Mouse (Mus musculus) testis, adult 2 months (tissue): ENCODE measurements around the gene Mios. TPM values are rescaled to one million over a fixed set of nuclear protein-coding genes. Genes with fewer than 3 reads are reported as not detected.
A peak's percentile ranks its signal among the peaks of the same experiment; 100 is the strongest.

Experiments used
- H3K27ac ChIP-seq: fragments of 200-500 bp; 2 replicates; pipeline ENCODE4 v1.5.1; 2012; ENCODE audit warnings: low read depth, low read length; ENCODE audit not compliant: control insufficient read depth, insufficient read depth
- H3K27me3 ChIP-seq: fragments of 200-500 bp; 2 replicates; pipeline ENCODE4 v1.6.1; 2012; ENCODE audit warnings: mild to moderate bottlenecking, low read length, moderate library complexity; ENCODE audit not compliant: control insufficient read depth, insufficient read depth
- H3K36me3 ChIP-seq: fragments of 200-500 bp; 2 replicates; pipeline ENCODE4 v1.6.1; 2012; ENCODE audit warnings: mild to moderate bottlenecking, low read length; ENCODE audit not compliant: control insufficient read depth, insufficient read depth
- H3K4me1 ChIP-seq: fragments of 200-500 bp; 2 replicates; pipeline ENCODE4 v1.6.1; 2012; ENCODE audit warnings: low read length; ENCODE audit not compliant: control insufficient read depth, insufficient read depth
- H3K4me3 ChIP-seq: fragments of 200-500 bp; 2 replicates; pipeline ENCODE4 v1.5.1; 2012; ENCODE audit warnings: low read depth, mild to moderate bottlenecking, low read length, moderate library complexity, mixed read lengths; ENCODE audit not compliant: control insufficient read depth
- CTCF ChIP-seq: fragments of 200-500 bp; IDR thresholded peaks from 2 replicates; pipeline ENCODE4 v1.5.1; 2012; ENCODE audit warnings: low read depth, mild to moderate bottlenecking, inconsistent platforms, low read length, moderate library complexity; ENCODE audit not compliant: control insufficient read depth, insufficient read depth, insufficient replicate concordance
- POLR2A ChIP-seq: fragments of 200-500 bp; IDR thresholded peaks from 2 replicates; pipeline ENCODE4 v1.6.1; 2012; ENCODE audit warnings: low read depth, mild to moderate bottlenecking, inconsistent platforms, low read length, moderate library complexity; ENCODE audit not compliant: control insufficient read depth
- polyA plus RNA-seq: library from polyadenylated mRNA; depleted of rRNA; stranded (reverse); fragments of >200 nt; gene quantifications from 2 replicates; pipeline ENCODE4 v1.2.3, GENCODE M21; 2012; rRNA removed

The Mios gene
- 6.9 and 8.1 TPM in 2 replicates for polyA plus RNA-seq

DNA sequence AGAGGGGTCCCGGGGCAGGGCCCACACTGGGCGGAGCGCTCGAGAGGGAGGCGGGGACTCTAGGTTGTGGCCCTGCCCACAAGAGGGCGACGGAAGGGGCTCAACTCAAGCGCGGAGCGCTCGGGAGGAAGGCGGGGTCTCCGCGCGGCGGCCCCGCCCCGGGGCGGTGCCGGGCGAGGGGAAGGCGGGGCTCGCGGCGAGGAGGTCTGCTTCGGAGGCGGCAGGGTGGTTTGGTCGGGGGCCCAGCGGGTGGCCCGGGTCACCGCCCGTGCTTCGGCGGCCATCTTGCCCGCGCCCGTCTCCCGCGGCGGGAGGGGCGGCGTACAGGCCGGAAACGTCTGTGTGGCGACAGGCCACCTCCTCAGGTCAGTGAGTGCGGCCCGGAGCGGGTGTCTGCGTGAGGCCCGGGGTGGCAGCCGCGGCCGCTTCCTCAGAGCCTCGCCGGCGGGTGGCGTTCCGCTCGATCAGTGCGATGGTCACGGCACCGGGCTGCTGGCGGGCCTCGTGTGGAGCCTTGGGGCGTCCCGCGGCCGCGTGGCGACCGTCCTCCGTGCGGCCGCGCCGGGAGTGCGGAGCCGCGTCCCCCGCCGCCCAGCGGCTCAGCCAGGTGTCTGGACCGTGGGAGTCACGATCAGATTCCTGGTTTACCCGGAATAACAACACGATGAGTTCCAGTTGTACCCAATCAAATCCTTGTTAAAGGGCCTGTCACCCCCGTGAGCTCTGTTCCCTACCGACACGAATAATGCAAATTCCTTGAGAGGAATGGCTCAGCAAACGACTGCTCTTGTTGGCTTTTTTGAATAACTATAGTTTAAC lies at the start of gene Mios:
Mios (plus strand) TSS at position 176 of the 819 bp plus-strand sequence.
- TF ChIP-seq CTCF (no peak), POLR2A (peak; percentile 79)
- no peaks in the 10 kb centered on the region for H3K36me3 ChIP-seq
- H3K27me3 ChIP-seq: no peaks in the 10 kb centered on the region
- H3K27ac ChIP-seq: peak within 1 kb of the TSS; percentile 90
- H3K4me1 ChIP-seq: peaks cover 2% of the 10 kb centered on the region; the same call in 1 of the 2 replicates
- H3K4me3 ChIP-seq: peak within 1 kb of the TSS; percentile 92

GRCm38 (mm10) chr6:8160001-8160400 lies 49.0 kb upstream of the Mios start:
- no peak overlapping the region for H3K27ac ChIP-seq
- H3K4me1 ChIP-seq: no peaks in the 10 kb centered on the region
- no peak overlapping the region for H3K4me3 ChIP-seq
- H3K36me3 ChIP-seq: no peaks in the 10 kb centered on the region
- TF ChIP-seq CTCF (no peak), POLR2A (no peak)
- H3K27me3 ChIP-seq: no peaks in the 10 kb centered on the region

DNA sequence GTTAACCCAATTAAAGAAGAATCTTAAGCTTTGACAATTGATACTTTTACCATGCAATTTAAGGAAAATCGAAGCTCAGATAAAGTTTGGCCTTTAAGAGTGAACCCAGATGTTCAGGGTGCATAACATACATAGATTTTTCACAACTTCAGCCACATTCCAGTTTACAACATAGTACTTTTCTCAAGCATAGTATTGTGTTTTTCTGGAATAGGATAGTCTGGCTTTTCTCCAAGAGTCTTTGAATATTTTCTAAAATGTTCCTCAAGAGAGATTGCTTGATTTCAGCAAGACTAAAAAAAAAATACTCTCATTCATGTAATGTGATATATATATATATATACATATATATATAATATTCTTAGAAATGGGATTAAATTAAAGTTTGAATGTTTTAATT lies 44.3 kb upstream of the Mios start:
- Histone ChIP-seq H3K27me3 (no peaks in the 10 kb centered on the region), H3K4me3 (no peak overlapping the region), H3K36me3 (no peaks in the 10 kb centered on the region), H3K27ac (no peak overlapping the region), H3K4me1 (no peaks in the 10 kb centered on the region)
- TF ChIP-seq POLR2A: no peak
- no peak for TF ChIP-seq CTCF

GRCm38 (mm10) chr6:8172101-8172500 lies 36.9 kb upstream of the Mios start:
- no peak overlapping the region for H3K27ac ChIP-seq
- no peaks in the 10 kb centered on the region for H3K4me1 ChIP-seq
- no peaks in the 10 kb centered on the region for H3K36me3 ChIP-seq
- no peak for TF ChIP-seq CTCF
- no peak for TF ChIP-seq POLR2A
- H3K27me3 ChIP-seq: no peaks in the 10 kb centered on the region
- H3K4me3 ChIP-seq: no peak overlapping the region

- Histone ChIP-seq H3K4me1 (no peaks in the 10 kb centered on the region), H3K36me3 (no peaks in the 10 kb centered on the region), H3K4me3 (no peak overlapping the region), H3K27me3 (no peaks in the 10 kb centered on the region), H3K27ac (no peak overlapping the region)
- TF ChIP-seq POLR2A (no peak), CTCF (no peak)
Observed at GRCm38 (mm10) chr6:8174062-8174461, 35.0 kb upstream of the Mios start.

GRCm38 (mm10) chr6:8175346-8175745 lies 33.7 kb upstream of the Mios start:
- no peaks in the 10 kb centered on the region for H3K4me1 ChIP-seq
- no peaks in the 10 kb centered on the region for H3K36me3 ChIP-seq
- no peaks in the 10 kb centered on the region for H3K27me3 ChIP-seq
- no peak for TF ChIP-seq CTCF
- no peak for TF ChIP-seq POLR2A
- H3K27ac ChIP-seq: no peak overlapping the region
- no peak overlapping the region for H3K4me3 ChIP-seq

DNA sequence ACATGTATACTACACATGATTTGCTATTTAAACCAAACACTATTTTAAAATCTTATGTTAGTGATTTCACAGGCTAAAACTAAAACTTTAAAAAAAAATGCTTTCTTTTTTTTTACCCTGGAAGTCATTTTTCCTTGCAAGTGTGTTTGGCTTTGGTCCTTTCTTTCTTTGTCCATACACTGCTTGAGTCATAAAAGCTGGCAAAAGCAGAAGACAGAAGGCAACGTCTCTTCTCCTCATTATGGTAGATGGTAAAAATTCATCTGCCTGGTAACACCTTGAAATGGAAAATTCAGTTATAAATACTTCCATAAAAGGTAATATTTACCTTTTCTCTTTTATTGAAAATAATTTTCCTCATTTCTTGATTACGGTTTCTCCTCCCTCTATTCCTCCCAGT lies 32.9 kb upstream of the Mios start:
- Histone ChIP-seq H3K4me1 (no peaks in the 10 kb centered on the region), H3K4me3 (no peak overlapping the region), H3K36me3 (no peaks in the 10 kb centered on the region), H3K27ac (no peak overlapping the region), H3K27me3 (no peaks in the 10 kb centered on the region)
- TF ChIP-seq POLR2A (no peak), CTCF (no peak)

- Histone ChIP-seq H3K4me3 (no peak overlapping the region), H3K27ac (no peak overlapping the region)
- TF ChIP-seq POLR2A: no peak
- TF ChIP-seq CTCF: no peak
Observed at GRCm38 (mm10) chr6:8178397-8178941, 30.6 kb upstream of the Mios start.

More at GRCm38 (mm10) chr6:8178397-8178941, 30.6 kb upstream of the Mios start:
- no peaks in the 10 kb centered on the region for H3K36me3 ChIP-seq
- H3K4me1 ChIP-seq: no peaks in the 10 kb centered on the region
- H3K27me3 ChIP-seq: no peaks in the 10 kb centered on the region
